Mouse (Mus musculus): ENCODE data around the gene Spry1. TPM values are rescaled to one million over a fixed set of nuclear protein-coding genes. Genes with fewer than 3 reads are reported as not detected.

Gene Spry1
- polyA plus RNA-seq, 1 experiment, result 6.2 TPM

DNA sequence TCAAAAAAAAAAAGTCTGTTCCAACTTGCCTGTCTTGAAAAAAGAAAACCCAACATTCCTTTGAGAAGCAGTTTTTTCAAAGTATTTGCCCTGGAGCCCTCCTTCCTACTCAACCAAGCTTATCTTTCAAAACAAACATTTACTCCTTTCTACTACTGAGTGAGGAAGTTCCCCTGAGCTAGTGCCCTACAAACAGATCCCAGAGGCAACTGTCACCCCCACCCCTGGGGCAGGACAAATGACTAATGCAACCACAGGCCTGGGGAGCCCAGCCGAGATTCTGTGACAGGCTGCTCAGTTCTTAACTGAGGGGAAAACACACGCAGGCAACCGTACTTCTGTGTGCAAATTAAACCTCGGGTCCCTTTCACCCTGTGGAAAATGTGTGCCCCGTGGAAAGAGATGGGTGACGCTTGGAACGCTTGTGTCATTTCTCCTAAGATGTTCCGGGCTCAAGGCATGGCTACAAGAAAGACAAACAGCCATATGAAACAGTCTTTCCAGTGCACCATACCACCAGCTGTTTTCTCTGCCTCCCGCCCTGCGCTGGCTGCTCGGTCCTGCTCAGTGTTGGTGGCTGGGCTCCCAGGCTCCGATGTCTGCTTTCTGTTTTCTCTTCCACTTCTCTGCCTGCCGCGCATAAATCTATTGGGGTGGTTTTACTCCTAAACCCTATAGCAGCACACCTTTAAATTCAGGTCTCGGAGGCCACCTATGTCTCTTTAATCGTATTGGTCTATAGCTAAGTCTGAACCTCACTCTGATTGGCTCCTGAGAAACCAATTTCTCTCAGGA is 14.4 kb downstream of the Spry1 start:
- no peak overlapping the region for H3K27ac ChIP-seq (ENCODE audit: control insufficient read depth, insufficient read depth, low read depth, low read length, poor library complexity)
- 2% methylated on average over 16 of the region's 16 CpGs for WGBS
- H3K4me3 ChIP-seq (replicated peaks; ENCODE audit: control insufficient read depth, low read depth, low read length), result peak overlapping the region; percentile 48
- H3K4me1 ChIP-seq (ENCODE audit: control insufficient read depth, insufficient read depth, low read length), result no peaks in the 10 kb centered on the region; the same call in 1 of the 2 replicates
- TF ChIP-seq CTCF (IDR thresholded peaks at IDR 0.05; ENCODE audit: control insufficient read depth, insufficient read depth, low read length) (no peak), POLR2A (IDR thresholded peaks at IDR 0.05; ENCODE audit: borderline replicate concordance, control insufficient read depth, low read depth, low read length) (no peak)

GRCm38 (mm10) chr3:37654787-37655186 is 15.0 kb downstream of the Spry1 start:
- H3K4me3 ChIP-seq (replicated peaks; ENCODE audit: control insufficient read depth, low read depth, low read length), result no peak overlapping the region
- TF ChIP-seq CTCF (IDR thresholded peaks at IDR 0.05; ENCODE audit: control insufficient read depth, insufficient read depth, low read length) (no peak), POLR2A (IDR thresholded peaks at IDR 0.05; ENCODE audit: borderline replicate concordance, control insufficient read depth, low read depth, low read length) (no peak)
- H3K4me1 ChIP-seq (ENCODE audit: control insufficient read depth, insufficient read depth, low read length), result no peaks in the 10 kb centered on the region; the same call in 1 of the 2 replicates
- H3K27ac ChIP-seq (ENCODE audit: control insufficient read depth, insufficient read depth, low read depth, low read length, poor library complexity), result no peak overlapping the region
- 55% methylated on average over 6 of the region's 6 CpGs for WGBS

GRCm38 (mm10) chr3:37655933-37656633 is 16.3 kb downstream of the Spry1 start:
- no peak for TF ChIP-seq POLR2A (IDR thresholded peaks at IDR 0.05; ENCODE audit: borderline replicate concordance, control insufficient read depth, low read depth, low read length)
- TF ChIP-seq CTCF (IDR thresholded peaks at IDR 0.05; ENCODE audit: control insufficient read depth, insufficient read depth, low read length), result no peak
- Histone ChIP-seq H3K4me1 (ENCODE audit: control insufficient read depth, insufficient read depth, low read length) (no peaks in the 10 kb centered on the region; the same call in 1 of the 2 replicates), H3K27ac (ENCODE audit: control insufficient read depth, insufficient read depth, low read depth, low read length, poor library complexity) (no peak overlapping the region), H3K4me3 (replicated peaks; ENCODE audit: control insufficient read depth, low read depth, low read length) (no peak overlapping the region)
- 12% methylated on average over 20 of the region's 20 CpGs for WGBS

DNA sequence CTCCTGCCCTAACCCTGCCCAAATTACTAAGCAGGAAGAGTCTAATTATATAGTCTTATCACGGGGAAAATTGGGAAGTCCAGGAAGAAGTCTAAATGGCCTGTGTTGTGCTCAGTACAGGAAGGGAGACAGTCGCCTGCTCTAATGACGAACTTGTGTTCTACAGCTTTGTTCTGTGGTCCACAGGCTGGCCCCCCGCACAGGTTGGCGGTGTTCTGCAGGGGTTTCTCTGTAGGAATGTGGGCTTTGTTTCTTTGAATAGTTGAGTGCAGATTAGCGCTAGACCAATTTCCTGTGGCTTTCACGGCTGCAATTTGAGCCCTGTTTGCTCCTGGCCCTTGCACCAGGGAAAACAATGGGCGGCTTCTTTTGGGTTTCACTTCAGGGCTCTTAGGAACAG is 17.3 kb downstream of the Spry1 start:
- WGBS, result 5% methylated on average over 8 of the region's 8 CpGs
- H3K27ac ChIP-seq (ENCODE audit: control insufficient read depth, insufficient read depth, low read depth, low read length, poor library complexity), result no peak overlapping the region
- TF ChIP-seq CTCF (IDR thresholded peaks at IDR 0.05; ENCODE audit: control insufficient read depth, insufficient read depth, low read length), result no peak
- TF ChIP-seq POLR2A (IDR thresholded peaks at IDR 0.05; ENCODE audit: borderline replicate concordance, control insufficient read depth, low read depth, low read length), result no peak
- H3K4me3 ChIP-seq (replicated peaks; ENCODE audit: control insufficient read depth, low read depth, low read length), result no peak overlapping the region
- H3K4me1 ChIP-seq (ENCODE audit: control insufficient read depth, insufficient read depth, low read length), result no peaks in the 10 kb centered on the region; the same call in 1 of the 2 replicates

- Histone ChIP-seq H3K4me1 (ENCODE audit: control insufficient read depth, insufficient read depth, low read length) (no peaks in the 10 kb centered on the region), H3K27ac (ENCODE audit: control insufficient read depth, insufficient read depth, low read depth, low read length, poor library complexity) (no peak overlapping the region), H3K4me3 (replicated peaks; ENCODE audit: control insufficient read depth, low read depth, low read length) (no peak overlapping the region)
- TF ChIP-seq POLR2A (IDR thresholded peaks at IDR 0.05; ENCODE audit: borderline replicate concordance, control insufficient read depth, low read depth, low read length) (no peak), CTCF (IDR thresholded peaks at IDR 0.05; ENCODE audit: control insufficient read depth, insufficient read depth, low read length) (no peak)
- WGBS, result 70% methylated on average over 5 of the region's 5 CpGs
Observed at GRCm38 (mm10) chr3:37658155-37658554, 18.4 kb downstream of the Spry1 start.

DNA sequence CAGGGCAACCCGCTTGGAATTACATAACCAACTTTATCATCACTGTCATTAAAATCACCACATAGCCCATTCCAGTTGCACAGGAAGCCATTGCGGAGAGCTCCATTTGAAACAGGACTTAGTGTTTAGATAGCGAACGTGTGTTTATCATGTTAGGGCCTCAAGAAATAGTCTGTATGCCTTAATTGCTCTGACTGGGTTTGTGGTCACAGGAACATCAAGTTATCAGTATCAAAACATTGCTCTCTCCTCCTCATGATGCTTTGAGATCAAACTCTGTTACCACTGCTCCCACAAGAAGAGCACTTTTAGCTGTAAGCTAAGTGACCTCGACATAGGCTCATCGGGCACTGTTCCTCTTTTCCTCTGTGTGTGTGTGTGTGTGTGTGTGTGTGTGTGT is 19.9 kb downstream of the Spry1 start:
- H3K4me1 ChIP-seq (ENCODE audit: control insufficient read depth, insufficient read depth, low read length), result no peaks in the 10 kb centered on the region
- no peak overlapping the region for H3K27ac ChIP-seq (ENCODE audit: control insufficient read depth, insufficient read depth, low read depth, low read length, poor library complexity)
- TF ChIP-seq POLR2A (IDR thresholded peaks at IDR 0.05; ENCODE audit: borderline replicate concordance, control insufficient read depth, low read depth, low read length) (no peak), CTCF (IDR thresholded peaks at IDR 0.05; ENCODE audit: control insufficient read depth, insufficient read depth, low read length) (no peak)
- WGBS, result 17% methylated on average over 6 of the region's 6 CpGs
- H3K4me3 ChIP-seq (replicated peaks; ENCODE audit: control insufficient read depth, low read depth, low read length), result no peak overlapping the region

DNA sequence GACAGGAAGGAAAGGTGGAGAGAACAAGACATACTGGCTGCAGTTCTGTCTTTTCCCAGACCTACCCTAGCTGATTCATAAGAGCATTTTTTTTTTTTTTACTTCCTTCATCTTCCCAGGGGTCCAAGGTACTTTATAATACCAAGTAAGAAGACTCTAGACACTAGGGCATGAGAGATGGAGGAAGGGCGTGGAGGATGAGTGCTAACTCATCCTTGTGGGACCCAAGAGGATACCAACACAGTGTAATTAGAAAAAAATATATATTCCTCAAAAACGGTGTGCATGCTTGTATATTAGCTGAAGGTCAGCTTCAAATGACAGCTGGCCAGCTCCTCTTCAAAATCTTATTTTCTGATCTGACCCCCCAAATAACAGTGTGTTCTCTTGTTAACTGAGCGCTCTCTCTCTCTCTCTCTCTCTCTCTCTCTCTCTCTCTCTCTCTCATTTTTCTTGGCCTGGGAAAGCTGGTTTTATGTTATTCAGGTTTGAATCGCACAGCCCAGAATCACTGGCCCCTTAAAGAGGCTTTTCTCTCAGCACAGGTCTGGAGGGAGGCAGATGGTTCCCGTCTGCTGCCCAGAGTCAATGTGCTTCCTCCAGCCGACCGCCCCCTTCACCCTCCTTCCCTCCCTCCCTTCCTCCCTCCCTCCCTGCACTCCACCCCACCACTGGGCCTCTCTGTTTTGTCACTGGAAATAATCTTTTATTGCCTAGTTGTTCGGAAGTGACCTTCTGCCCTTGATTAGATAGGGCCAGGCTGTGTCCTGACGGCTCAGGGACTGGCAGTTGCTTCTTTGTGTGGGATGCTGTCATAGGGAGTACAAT is 26.8 kb downstream of the Spry1 start:
- TF ChIP-seq POLR2A (IDR thresholded peaks at IDR 0.05; ENCODE audit: borderline replicate concordance, control insufficient read depth, low read depth, low read length) (no peak), CTCF (IDR thresholded peaks at IDR 0.05; ENCODE audit: control insufficient read depth, insufficient read depth, low read length) (no peak)
- H3K27ac ChIP-seq (ENCODE audit: control insufficient read depth, insufficient read depth, low read depth, low read length, poor library complexity), result no peak overlapping the region
- H3K4me3 ChIP-seq (replicated peaks; ENCODE audit: control insufficient read depth, low read depth, low read length), result no peak overlapping the region
- no peaks in the 10 kb centered on the region for H3K4me1 ChIP-seq (ENCODE audit: control insufficient read depth, insufficient read depth, low read length)
- WGBS, result 11% methylated on average over 9 of the region's 9 CpGs

GRCm38 (mm10) chr3:37667119-37667467 is 27.3 kb downstream of the Spry1 start:
- Histone ChIP-seq H3K27ac (ENCODE audit: control insufficient read depth, insufficient read depth, low read depth, low read length, poor library complexity) (no peak overlapping the region), H3K4me1 (ENCODE audit: control insufficient read depth, insufficient read depth, low read length) (no peaks in the 10 kb centered on the region), H3K4me3 (replicated peaks; ENCODE audit: control insufficient read depth, low read depth, low read length) (no peak overlapping the region)
- TF ChIP-seq CTCF (IDR thresholded peaks at IDR 0.05; ENCODE audit: control insufficient read depth, insufficient read depth, low read length) (no peak), POLR2A (IDR thresholded peaks at IDR 0.05; ENCODE audit: borderline replicate concordance, control insufficient read depth, low read depth, low read length) (no peak)
- 20% methylated on average over 2 of the region's 2 CpGs for WGBS

Data from bone marrow, adult 2 months (tissue).